17 mouse cellular contexts compared by ENCODE assay signal in the genomic region with DNA sequence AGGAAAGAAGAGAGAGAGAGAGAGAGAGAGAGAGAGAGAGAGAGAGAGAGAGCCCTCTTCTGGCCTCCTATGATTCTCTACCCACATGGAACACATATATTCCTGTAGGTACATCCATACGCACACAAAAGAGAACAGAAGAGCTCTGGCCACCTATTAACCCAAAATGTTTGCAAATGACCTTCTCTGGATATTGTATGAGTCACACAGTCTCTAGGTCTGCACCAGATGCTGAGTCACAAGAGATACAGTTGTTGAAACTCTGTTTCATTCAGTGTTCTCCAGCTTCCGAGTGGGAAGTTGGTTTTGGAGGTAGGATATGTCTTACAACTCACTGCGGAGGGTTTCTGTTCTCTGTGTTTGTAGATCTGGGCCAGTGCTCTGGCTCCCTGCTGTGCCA.
DNase-seq lines count a peak whose midpoint lies in the region; TF ChIP-seq lines count a peak whose summit lies in the region.
"Had no signal": no experiment of that assay in that cellular context is flagged by ENCODE, and none has a peak within 500 bp of the region (broad histone marks: within the 10 kb centered on the region; RNA-seq: fewer than 3 reads in every experiment).

No protein-coding gene starts in this region.

- TF ChIP-seq CTCF in left cerebral cortex, adult 2 months (IDR thresholded peaks at IDR 0.05) = no peak

- no peak overlapping the region for H3K4me3 ChIP-seq in left cerebral cortex, adult 2 months
- H3K4me3 ChIP-seq: embryonic facial prominence, embryonic 13.5 days; forebrain, embryonic 13.5 days; heart, embryonic 12.5 days; hindbrain, embryonic 10.5 days had no signal

- peak; percentile 10 to 70 for DNase-seq in adrenal gland, adult (ENCODE audit: inconsistent age in 2 of 2, low spot score in 1 of 2)
- no peak for DNase-seq in adrenal gland, adult 18-20 months (ENCODE audit: low spot score in 2 of 2)
- no peak for DNase-seq in left cerebral cortex, adult 2 months (ENCODE audit: extremely low spot score in 1 of 2, low spot score in 2 of 2)
- DNase-seq in left cerebral cortex, adult 9 months (ENCODE audit: low spot score in 2 of 2) = no peak
- DNase-seq in brain, adult 2 months (ENCODE audit: low read depth, low spot score) = peak; percentile 47
- no peak for DNase-seq in gastrocnemius, postnatal 4 days (ENCODE audit: low spot score in 2 of 2)
- DNase-seq in lung, postnatal 10 days = no peak
- DNase-seq: cerebellum, adult 11 months; cerebellum, adult 8-10 months; cerebellum, postnatal 14 days; forebrain, postnatal 0 days; gastrocnemius, postnatal 14 days had no signal

- 0 out of 2 replicates have a peak overlapping the region, but pooled peaks have one; percentile 0 for H3K27ac ChIP-seq in left cerebral cortex, adult 2 months
- H3K27ac ChIP-seq: embryonic facial prominence, embryonic 13.5 days; forebrain, embryonic 13.5 days; hindbrain, embryonic 10.5 days; hindbrain, embryonic 14.5 days had no signal

- intact Hi-C loops in left cerebral cortex, adult 2 months (cut with DNase I) = no loop called here

Comparison
In these comparisons a context has a peak if more than half of its experiments do, and no peak if none do; other contexts are left out.
1. DNase-seq: peak in adrenal gland, adult (2 of 2) and brain, adult 2 months (single experiment); none in adrenal gland, adult 18-20 months (0 of 2), left cerebral cortex, adult 2 months (0 of 2), left cerebral cortex, adult 9 months (0 of 2), gastrocnemius, postnatal 4 days (0 of 2) and lung, postnatal 10 days (single experiment).